Mouse (Mus musculus): ENCODE results near the gene Emd. TPM values are rescaled to one million over a fixed set of nuclear protein-coding genes. Genes with fewer than 3 reads are reported as not detected.
A peak's percentile ranks its signal among the peaks of the same experiment; 100 is the strongest.
"Not testable (repeated sequence)": the region's sequence is repeated elsewhere in the genome, so short reads cannot be mapped to it uniquely, and the experiment has no call there.

Gene Emd
- polyA plus RNA-seq (2015; fragmentation: Nextera tagmentation; extraction: Ambion mirVana), result 20.9 TPM in 2 replicates

- no peak for TF ChIP-seq EP300 (optimal IDR thresholded peaks at IDR 0.05)
- TF ChIP-seq CTCF (IDR thresholded peaks at IDR 0.05; ENCODE audit: low read depth), result no peak
- DNase-seq (ENCODE audit: low spot score) (peak; percentile 91), ATAC-seq (ENCODE audit: low FRiP score, low TSS enrichment) (peak; percentile 98)
- H3K9ac ChIP-seq (ENCODE audit: low read length), result peak within 1 kb of the TSS; percentile 76
- peak within 1 kb of the TSS; percentile 50 for H3K4me3 ChIP-seq (ENCODE audit: low read depth, low read length)
- H3K27ac ChIP-seq (replicated peaks), result peak within 1 kb of the TSS; percentile 90
- H3K4me2 ChIP-seq (replicated peaks; ENCODE audit: low read depth), result peak within 1 kb of the TSS; percentile 65
- H3K9me3 ChIP-seq (ENCODE audit: control insufficient read depth, low read length), result no peaks in the 10 kb centered on the region
- no peaks in the 10 kb centered on the region for H3K36me3 ChIP-seq (ENCODE audit: control insufficient read depth, insufficient read depth, low read length)
- H3K27me3 ChIP-seq (ENCODE audit: control insufficient read depth, insufficient read depth, low read length), result no peaks in the 10 kb centered on the region
- no peaks in the 10 kb centered on the region for H3K4me1 ChIP-seq (replicated peaks; ENCODE audit: control insufficient read depth, insufficient read depth)
- WGBS, result 30% methylated on average over 39 of the region's 39 CpGs
These were observed at the start of gene Emd for GRCm38 (mm10) chrX:74254153-74254887. Emd (plus strand) TSS chrX:74254687.

- WGBS, result 87% methylated on average over 4 of the region's 4 CpGs
- H3K9me3 ChIP-seq (ENCODE audit: control insufficient read depth, low read length), result no peaks in the 10 kb centered on the region
- H3K36me3 ChIP-seq (ENCODE audit: control insufficient read depth, insufficient read depth, low read length), result no peaks in the 10 kb centered on the region
- no peak overlapping the region for H3K4me3 ChIP-seq (ENCODE audit: low read depth, low read length)
- no peaks in the 10 kb centered on the region for H3K27me3 ChIP-seq (ENCODE audit: control insufficient read depth, insufficient read depth, low read length)
- no peak for TF ChIP-seq CTCF (IDR thresholded peaks at IDR 0.05; ENCODE audit: low read depth)
- no peak for TF ChIP-seq EP300 (optimal IDR thresholded peaks at IDR 0.05)
- H3K4me1 ChIP-seq (replicated peaks; ENCODE audit: control insufficient read depth, insufficient read depth), result no peaks in the 10 kb centered on the region
- no peak overlapping the region for H3K4me2 ChIP-seq (replicated peaks; ENCODE audit: low read depth)
- ATAC-seq (ENCODE audit: low FRiP score, low TSS enrichment) (no peak), DNase-seq (ENCODE audit: low spot score) (no peak)
- no peak overlapping the region for H3K27ac ChIP-seq (replicated peaks)
- no peak overlapping the region for H3K9ac ChIP-seq (ENCODE audit: low read length)
These were observed 36.0 kb upstream of the Emd start for GRCm38 (mm10) chrX:74218496-74218895.

GRCm38 (mm10) chrX:74219449-74219848, 35.0 kb upstream of the Emd start:
- no peak overlapping the region for H3K4me3 ChIP-seq (ENCODE audit: low read depth, low read length)
- no peaks in the 10 kb centered on the region for H3K9me3 ChIP-seq (ENCODE audit: control insufficient read depth, low read length)
- H3K9ac ChIP-seq (ENCODE audit: low read length), result no peak overlapping the region
- no peak overlapping the region for H3K4me2 ChIP-seq (replicated peaks; ENCODE audit: low read depth)
- no peaks in the 10 kb centered on the region for H3K4me1 ChIP-seq (replicated peaks; ENCODE audit: control insufficient read depth, insufficient read depth)
- DNase-seq (ENCODE audit: low spot score) (peak; percentile 18), ATAC-seq (ENCODE audit: low FRiP score, low TSS enrichment) (peak; percentile 16; the same call in 1 of the 2 replicates)
- TF ChIP-seq EP300 (optimal IDR thresholded peaks at IDR 0.05) (no peak), CTCF (IDR thresholded peaks at IDR 0.05; ENCODE audit: low read depth) (no peak)
- H3K27ac ChIP-seq (replicated peaks), result no peak overlapping the region
- 42% methylated on average over 13 of the region's 13 CpGs for WGBS
- H3K27me3 ChIP-seq (ENCODE audit: control insufficient read depth, insufficient read depth, low read length), result no peaks in the 10 kb centered on the region
- no peaks in the 10 kb centered on the region for H3K36me3 ChIP-seq (ENCODE audit: control insufficient read depth, insufficient read depth, low read length)

DNA sequence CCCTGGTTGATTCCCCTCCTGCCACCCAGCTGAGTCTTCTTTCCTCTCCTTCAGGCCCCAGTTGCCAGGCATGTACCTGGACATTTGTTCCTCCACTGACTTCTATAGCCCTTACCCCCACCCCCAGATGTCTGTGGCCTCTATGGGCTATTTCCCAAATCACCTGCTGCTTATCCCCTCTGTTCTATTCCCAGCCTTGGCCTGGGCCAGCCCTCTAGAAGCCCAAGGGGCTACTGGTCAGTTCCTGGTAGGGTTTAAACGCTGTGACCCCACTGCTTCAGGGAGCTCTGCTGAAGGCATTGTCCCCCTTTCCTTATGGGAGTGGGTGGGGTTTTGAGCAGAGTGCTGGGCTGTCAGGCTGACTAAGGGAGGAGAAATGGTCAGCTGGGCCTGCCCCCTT, 34.4 kb upstream of the Emd start:
- H3K9me3 ChIP-seq (ENCODE audit: control insufficient read depth, low read length); H3K4me1 ChIP-seq (replicated peaks; ENCODE audit: control insufficient read depth, insufficient read depth); H3K4me3 ChIP-seq (ENCODE audit: low read depth, low read length); DNase-seq (ENCODE audit: low spot score); H3K27ac ChIP-seq (replicated peaks); H3K27me3 ChIP-seq (ENCODE audit: control insufficient read depth, insufficient read depth, low read length); H3K9ac ChIP-seq (ENCODE audit: low read length); H3K36me3 ChIP-seq (ENCODE audit: control insufficient read depth, insufficient read depth, low read length); H3K4me2 ChIP-seq (replicated peaks; ENCODE audit: low read depth): not testable (repeated sequence)
- ATAC-seq (ENCODE audit: low FRiP score, low TSS enrichment), result peak; percentile 31; the same call in 1 of the 2 replicates
- 25% methylated on average over 1 of the region's 1 CpGs for WGBS

DNA sequence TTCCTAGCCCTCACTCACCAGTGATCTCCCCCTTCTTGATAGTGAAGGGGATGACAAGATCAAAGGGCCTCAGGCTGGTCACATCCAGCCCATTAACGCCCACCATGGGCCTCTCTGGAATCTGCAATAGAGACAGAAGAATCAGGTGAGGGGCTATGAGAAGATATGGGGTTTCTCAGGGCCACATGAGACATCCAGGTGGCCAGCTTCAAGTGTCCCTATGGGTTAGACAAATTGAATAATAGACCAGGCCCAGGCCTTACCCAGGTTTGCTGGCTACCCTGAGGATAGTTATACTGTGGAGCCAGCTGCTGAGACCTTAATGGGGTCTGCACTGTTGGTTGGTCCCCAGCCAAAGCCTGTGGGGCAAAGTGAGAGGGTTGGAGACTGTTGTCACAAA, 24.4 kb upstream of the Emd start:
- DNase-seq (ENCODE audit: low spot score) (no peak), ATAC-seq (ENCODE audit: low FRiP score, low TSS enrichment) (no peak)
- Histone ChIP-seq H3K36me3 (ENCODE audit: control insufficient read depth, insufficient read depth, low read length) (peaks cover 5% of the 10 kb centered on the region; the same call in 1 of the 2 replicates), H3K27ac (replicated peaks) (no peak overlapping the region), H3K9me3 (ENCODE audit: control insufficient read depth, low read length) (no peaks in the 10 kb centered on the region), H3K4me2 (replicated peaks; ENCODE audit: low read depth) (no peak overlapping the region), H3K4me1 (replicated peaks; ENCODE audit: control insufficient read depth, insufficient read depth) (no peaks in the 10 kb centered on the region), H3K27me3 (ENCODE audit: control insufficient read depth, insufficient read depth, low read length) (no peaks in the 10 kb centered on the region), H3K9ac (ENCODE audit: low read length) (no peak overlapping the region), H3K4me3 (ENCODE audit: low read depth, low read length) (no peak overlapping the region)
- WGBS, result 69% methylated on average over 1 of the region's 1 CpGs
- TF ChIP-seq CTCF (IDR thresholded peaks at IDR 0.05; ENCODE audit: low read depth) (no peak), EP300 (optimal IDR thresholded peaks at IDR 0.05) (no peak)

DNA sequence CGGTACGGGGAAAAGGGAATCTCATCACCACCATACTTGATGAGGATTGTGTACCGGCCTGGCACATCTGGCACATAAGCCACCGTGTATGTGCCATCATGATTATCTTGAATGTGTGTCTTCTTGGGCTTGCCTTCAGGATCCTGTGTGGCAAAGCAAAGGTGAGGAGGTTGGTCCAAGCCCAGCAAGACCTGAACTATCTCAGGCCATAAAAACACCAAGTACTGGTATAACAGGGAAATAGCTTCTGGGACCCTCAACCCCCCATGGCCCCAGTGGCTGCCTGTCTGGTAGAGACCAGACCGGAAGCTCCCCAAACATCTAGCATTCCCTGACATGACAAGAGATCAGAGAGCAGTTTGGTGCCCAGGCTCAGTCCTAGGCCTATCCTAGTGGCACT, 21.3 kb upstream of the Emd start:
- no peak for ATAC-seq (ENCODE audit: low FRiP score, low TSS enrichment)
- H3K27ac ChIP-seq (replicated peaks), result no peak overlapping the region
- H3K9me3 ChIP-seq (ENCODE audit: control insufficient read depth, low read length), result no peaks in the 10 kb centered on the region
- WGBS, result 86% methylated on average over 5 of the region's 5 CpGs
- H3K27me3 ChIP-seq (ENCODE audit: control insufficient read depth, insufficient read depth, low read length), result no peaks in the 10 kb centered on the region
- H3K4me1 ChIP-seq (replicated peaks; ENCODE audit: control insufficient read depth, insufficient read depth), result no peaks in the 10 kb centered on the region
- TF ChIP-seq CTCF (IDR thresholded peaks at IDR 0.05; ENCODE audit: low read depth), result no peak
- TF ChIP-seq EP300 (optimal IDR thresholded peaks at IDR 0.05), result no peak
- DNase-seq (ENCODE audit: low spot score), result no peak
- H3K36me3 ChIP-seq (ENCODE audit: control insufficient read depth, insufficient read depth, low read length), result peaks cover 8% of the 10 kb centered on the region
- H3K4me3 ChIP-seq (ENCODE audit: low read depth, low read length), result no peak overlapping the region
- H3K4me2 ChIP-seq (replicated peaks; ENCODE audit: low read depth), result no peak overlapping the region
- no peak overlapping the region for H3K9ac ChIP-seq (ENCODE audit: low read length)

Measured in stomach, postnatal 0 days (tissue).